Mouse (Mus musculus) natural killer cell, adult 2 months (primary cell): ENCODE measurements around the gene Nup188.

Experiments
- DNase-seq, 2 experiments: peaks; one replicate each; pipeline ENCODE4 v3.0.0; 2022; ENCODE audit warnings: low spot score in 2 of 2

Nup188 gene

GRCm38 (mm10) chr2:30384814-30385213 is 98.6 kb downstream of the Nup188 start:
- no peak for DNase-seq

- no peak for DNase-seq
Observed at GRCm38 (mm10) chr2:30385591-30385990, 99.4 kb downstream of the Nup188 start.

- DNase-seq, result no peak
Observed at GRCm38 (mm10) chr2:30386913-30387312, 100.7 kb downstream of the Nup188 start.

- DNase-seq, result no peak
Observed at GRCm38 (mm10) chr2:30389000-30389399, 102.8 kb downstream of the Nup188 start.

- peak; percentile 98 for DNase-seq
Observed at GRCm38 (mm10) chr2:30392114-30392576, 105.9 kb downstream of the Nup188 start, which contains the start of gene Dolpp1. Gene Dolpp1, plus strand, starts transcription at chr2:30392254.

GRCm38 (mm10) chr2:30392577-30393369 is 106.6 kb downstream of the Nup188 start:
- peak in 1 of 2 experiments; percentile 20 for DNase-seq

GRCm38 (mm10) chr2:30393370-30393656 is 107.1 kb downstream of the Nup188 start:
- DNase-seq, result no peak
